Mouse (Mus musculus) lung, postnatal 14 days (tissue): ENCODE results near the gene Kin.

Source experiments
- DNase-seq: peaks from one replicate; pipeline ENCODE4 v3.0.0; 2021

Gene Kin

GRCm38 (mm10) chr2:10119276-10119675, 38.9 kb downstream of the Kin start:
- no peak for DNase-seq

- no peak for DNase-seq
Observed at GRCm38 (mm10) chr2:10121826-10122225, 41.4 kb downstream of the Kin start.

DNA sequence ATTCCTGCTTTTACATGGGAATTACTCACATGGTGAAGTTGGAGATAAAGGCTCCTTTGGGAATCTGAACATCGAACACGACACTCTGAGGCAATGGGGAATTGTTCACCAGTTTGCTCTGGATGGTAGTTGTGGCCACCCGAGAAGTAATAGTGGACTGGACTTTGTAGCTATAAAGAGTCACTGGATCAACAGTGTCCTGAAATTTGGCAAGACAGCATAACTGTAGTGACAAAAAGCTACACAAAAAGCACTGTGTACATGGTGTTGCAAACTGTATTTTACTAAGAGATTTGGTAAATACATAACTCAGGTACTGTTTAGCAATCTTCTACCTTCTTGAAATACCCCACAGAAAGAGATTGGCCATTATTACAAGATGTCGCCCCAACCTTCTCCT, 45.7 kb downstream of the Kin start:
- no peak for DNase-seq

GRCm38 (mm10) chr2:10127471-10127870, 47.1 kb downstream of the Kin start:
- no peak for DNase-seq

GRCm38 (mm10) chr2:10128571-10128970, 48.2 kb downstream of the Kin start:
- no peak for DNase-seq

GRCm38 (mm10) chr2:10130341-10130990, 50.1 kb downstream of the Kin start:
- no peak for DNase-seq

GRCm38 (mm10) chr2:10131296-10131695, 50.9 kb downstream of the Kin start, which contains the start of gene Itih2:
Gene Itih2 (minus strand): TSS chr2:10131396.
- DNase-seq, result no peak

- no peak for DNase-seq
Observed at GRCm38 (mm10) chr2:10132128-10132527, 51.7 kb downstream of the Kin start.

- DNase-seq, result no peak
Observed at GRCm38 (mm10) chr2:10133941-10134340, 53.5 kb downstream of the Kin start.

GRCm38 (mm10) chr2:10137320-10137719, 56.9 kb downstream of the Kin start:
- no peak for DNase-seq

DNA sequence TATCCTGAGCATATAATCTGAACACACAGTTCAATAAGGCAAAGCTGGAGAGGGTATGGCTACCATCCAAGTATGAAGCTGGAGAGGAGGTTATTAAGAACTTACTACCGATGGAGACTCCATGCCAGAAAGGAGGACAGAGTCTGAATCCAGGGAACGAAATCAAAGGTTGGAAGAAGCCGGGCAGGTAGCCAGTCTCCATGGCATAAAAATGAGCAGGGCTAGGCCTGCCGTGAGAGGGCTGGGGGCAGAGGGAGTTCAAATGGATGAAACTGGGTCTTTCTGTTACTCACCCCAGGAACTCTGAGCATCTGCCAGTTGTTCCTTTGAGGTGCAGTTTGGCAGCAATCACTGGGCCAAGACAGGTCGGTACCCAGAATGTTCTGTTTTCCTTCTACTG, 60.1 kb downstream of the Kin start:
- DNase-seq, result no peak
